Mouse (Mus musculus): ENCODE results near the gene Cd99l2.

Gene Cd99l2

GRCm38 (mm10) chrX:71467491-71467890, 25.2 kb downstream of the Cd99l2 start:
- no peak for DNase-seq

- no peak for DNase-seq
These were observed 27.2 kb downstream of the Cd99l2 start for GRCm38 (mm10) chrX:71465417-71465816.

GRCm38 (mm10) chrX:71464138-71464826, 28.4 kb downstream of the Cd99l2 start:
- no peak for DNase-seq

GRCm38 (mm10) chrX:71456078-71456737, 36.4 kb downstream of the Cd99l2 start:
- DNase-seq = no peak

- DNase-seq = no peak
These were observed 49.7 kb downstream of the Cd99l2 start for GRCm38 (mm10) chrX:71442916-71443315.

- no peak for DNase-seq
These were observed 53.2 kb downstream of the Cd99l2 start for GRCm38 (mm10) chrX:71439473-71439872.

- DNase-seq = no peak
These were observed 57.1 kb downstream of the Cd99l2 start for GRCm38 (mm10) chrX:71435542-71435941.

GRCm38 (mm10) chrX:71434860-71435259, 57.8 kb downstream of the Cd99l2 start:
- DNase-seq = no peak

- DNase-seq = no peak
These were observed 58.2 kb downstream of the Cd99l2 start for GRCm38 (mm10) chrX:71434448-71434847.

GRCm38 (mm10) chrX:71430900-71431299, 61.7 kb downstream of the Cd99l2 start:
- no peak for DNase-seq

- DNase-seq = no peak
These were observed 65.2 kb downstream of the Cd99l2 start for GRCm38 (mm10) chrX:71427491-71427890.

GRCm38 (mm10) chrX:71425746-71426519, 66.7 kb downstream of the Cd99l2 start:
- peak; percentile 72 for DNase-seq

GRCm38 (mm10) chrX:71424852-71425251, 67.8 kb downstream of the Cd99l2 start:
- no peak for DNase-seq

GRCm38 (mm10) chrX:71413616-71414015, 79.0 kb downstream of the Cd99l2 start:
- DNase-seq = no peak

- no peak for DNase-seq
These were observed 79.9 kb downstream of the Cd99l2 start for GRCm38 (mm10) chrX:71412776-71413175.

GRCm38 (mm10) chrX:71408386-71408785, 84.3 kb downstream of the Cd99l2 start:
- no peak for DNase-seq

GRCm38 (mm10) chrX:71406290-71406689, 86.4 kb downstream of the Cd99l2 start:
- no peak for DNase-seq

- no peak for DNase-seq
These were observed 96.3 kb downstream of the Cd99l2 start for GRCm38 (mm10) chrX:71396326-71396725.

GRCm38 (mm10) chrX:71381571-71381970, 111.1 kb downstream of the Cd99l2 start:
- DNase-seq = peak; percentile 39

- peak; percentile 23 for DNase-seq
These were observed 114.2 kb downstream of the Cd99l2 start for GRCm38 (mm10) chrX:71378435-71378834.

- no peak for DNase-seq
These were observed 115.9 kb downstream of the Cd99l2 start for GRCm38 (mm10) chrX:71376781-71377180.
